In genomic region chr3:31056047-31056650, GRCm38 (mm10) we compare ENCODE assay signal across 8 mouse cellular contexts. TPM values are rescaled to one million over a fixed set of nuclear protein-coding genes. Genes with fewer than 3 reads are reported as not detected.
A peak's percentile ranks its signal among the peaks of the same experiment; 100 is the strongest.
DNase-seq lines count a peak whose midpoint lies in the region; ATAC-seq lines count a peak whose summit lies in the region.

No protein-coding gene starts in this region.

- H3K9me3 ChIP-seq in heart, embryonic 13.5 days = no peaks in the 10 kb centered on the region
- H3K9me3 ChIP-seq in kidney, embryonic 16.5 days (ENCODE audit: low read length) = no peaks in the 10 kb centered on the region
- H3K9me3 ChIP-seq in stomach, embryonic 15.5 days = no peaks in the 10 kb centered on the region

- ATAC-seq in heart, embryonic 13.5 days (ENCODE audit: extremely low read depth, insufficient number of reproducible peaks, low FRiP score, low TSS enrichment) = no peak
- ATAC-seq in kidney, embryonic 16.5 days (ENCODE audit: low FRiP score, low TSS enrichment) = peak; percentile 69
- peak; percentile 24 for ATAC-seq in megakaryocyte, adult 5-6 weeks (ENCODE audit: poor library complexity, severe bottlenecking)
- ATAC-seq in stomach, embryonic 15.5 days (ENCODE audit: insufficient read depth, low FRiP score, low read depth) = peak; percentile 59

- H3K27ac ChIP-seq in heart, embryonic 13.5 days (replicated peaks) = peak overlapping the region; percentile 92
- peak overlapping the region; percentile 90 for H3K27ac ChIP-seq in kidney, embryonic 16.5 days (ENCODE audit: low read length)
- 0 out of 2 replicates have a peak overlapping the region, but pooled peaks have one; percentile 5 for H3K27ac ChIP-seq in stomach, embryonic 15.5 days

- H3K36me3 ChIP-seq in heart, embryonic 13.5 days = peaks cover 9% of the 10 kb centered on the region
- no peaks in the 10 kb centered on the region for H3K36me3 ChIP-seq in kidney, embryonic 16.5 days (ENCODE audit: insufficient read depth, low read length)
- H3K36me3 ChIP-seq in stomach, embryonic 15.5 days = no peaks in the 10 kb centered on the region

- WGBS in heart, embryonic 13.5 days = 21% methylated on average over 17 of the region's 17 CpGs
- WGBS in kidney, embryonic 16.5 days = 20% methylated on average over 17 of the region's 17 CpGs
- 20% methylated on average over 17 of the region's 17 CpGs for WGBS in stomach, embryonic 15.5 days

- peaks cover 9% of the 10 kb centered on the region for H3K4me1 ChIP-seq in heart, embryonic 13.5 days
- no peaks in the 10 kb centered on the region for H3K4me1 ChIP-seq in kidney, embryonic 16.5 days (ENCODE audit: insufficient read depth, low read length)
- H3K4me1 ChIP-seq in stomach, embryonic 15.5 days = no peaks in the 10 kb centered on the region

- DNase-seq in spleen, postnatal 36 days (ENCODE audit: low spot score in 2 of 2) = peak; percentile 4 to 15
- DNase-seq in spleen, postnatal 14 days (ENCODE audit: low spot score in 2 of 2) = no peak
- peak; percentile 26 for DNase-seq in embryo, embryonic 11.5 days (ENCODE audit: low read depth, low spot score)
- no peak for DNase-seq in spleen, adult 12 weeks (ENCODE audit: low spot score)

- no peaks in the 10 kb centered on the region for H3K27me3 ChIP-seq in heart, embryonic 13.5 days (replicated peaks)
- H3K27me3 ChIP-seq in kidney, embryonic 16.5 days (ENCODE audit: insufficient read depth, low read length) = no peaks in the 10 kb centered on the region
- no peaks in the 10 kb centered on the region for H3K27me3 ChIP-seq in stomach, embryonic 15.5 days (replicated peaks)

- H3K9ac ChIP-seq in heart, embryonic 13.5 days = peak overlapping the region; percentile 85
- peak overlapping the region; percentile 64 for H3K9ac ChIP-seq in kidney, embryonic 16.5 days (replicated peaks; ENCODE audit: low read length)
- H3K9ac ChIP-seq in stomach, embryonic 15.5 days = no peak overlapping the region

- peak overlapping the region; percentile 64 for H3K4me3 ChIP-seq in heart, embryonic 13.5 days
- peak overlapping the region; percentile 55 for H3K4me3 ChIP-seq in kidney, embryonic 16.5 days (ENCODE audit: low read length)
- H3K4me3 ChIP-seq in stomach, embryonic 15.5 days (replicated peaks) = peak overlapping the region; percentile 57

- H3K4me2 ChIP-seq in heart, embryonic 13.5 days = peak overlapping the region; percentile 72
- H3K4me2 ChIP-seq in kidney, embryonic 16.5 days (replicated peaks; ENCODE audit: low read depth, low read length) = peak overlapping the region; percentile 67
- H3K4me2 ChIP-seq in stomach, embryonic 15.5 days = peak overlapping the region; percentile 63

RNA-seq across cellular contexts. Expression of gene Skil, which starts 38.7 kb away (rescaled TPM):
- polyA plus RNA-seq in heart, embryonic 13.5 days (2015; fragmentation: Nextera tagmentation; extraction: Ambion mirVana) = 14.7 and 16.3 TPM in 2 replicates
- 18.5 and 21.2 TPM in 2 replicates for polyA plus RNA-seq in kidney, embryonic 16.5 days (2015; fragmentation: Nextera tagmentation; extraction: Ambion mirVana)
- total RNA-seq in megakaryocyte, adult 5-6 weeks (2015) = 20.4 and 21.8 TPM in 2 replicates
- total RNA-seq in megakaryocyte, adult 5-6 weeks (2017) = 31.6 and 32.5 TPM in 2 replicates
- polyA plus RNA-seq in stomach, embryonic 15.5 days (2015; fragmentation: Nextera tagmentation; extraction: Ambion mirVana) = 19.3 and 21.6 TPM in 2 replicates

Comparison
In these comparisons a context has a peak if more than half of its experiments do, and no peak if none do; other contexts are left out.
1. DNase-seq: peak in spleen, postnatal 36 days (2 of 2) and embryo, embryonic 11.5 days (single experiment); none in spleen, postnatal 14 days (0 of 2) and spleen, adult 12 weeks (single experiment).
2. H3K27ac ChIP-seq: peak in every context shown above with its lines; median percentile 92 in heart, embryonic 13.5 days; 90 in kidney, embryonic 16.5 days; 5 in stomach, embryonic 15.5 days.
3. Peak in every context shown above with its lines, with median percentiles within 50 percentile points of each other: H3K4me2 ChIP-seq and H3K4me3 ChIP-seq.